ENCODE assay signal across 28 mouse cellular contexts in genomic region chr8:61921454-61922054, GRCm38 (mm10). TPM values are rescaled to one million over a fixed set of nuclear protein-coding genes. Genes with fewer than 3 reads are reported as not detected.
DNase-seq lines count a peak whose midpoint lies in the region; ATAC-seq and TF ChIP-seq lines count a peak whose summit lies in the region.
"Had no signal": no experiment of that assay in that cellular context is flagged by ENCODE, and none has a peak within 500 bp of the region (broad histone marks: within the 10 kb centered on the region; RNA-seq: fewer than 3 reads in every experiment).

No protein-coding gene starts in this region.

- intact Hi-C loops in left cerebral cortex, postnatal 4 days (cut with DNase I) = no loop called here

- H3K4me3 ChIP-seq in limb, embryonic 14.5 days (replicated peaks; ENCODE audit: low read length) = no peak overlapping the region
- no peak overlapping the region for H3K4me3 ChIP-seq in limb, embryonic 10.5 days
- H3K4me3 ChIP-seq in heart, embryonic 12.5 days = no peak overlapping the region
- no peak overlapping the region for H3K4me3 ChIP-seq in heart, postnatal 0 days (ENCODE audit: low read depth, low read length)
- no peak overlapping the region for H3K4me3 ChIP-seq in kidney, embryonic 14.5 days (ENCODE audit: low read length)
- H3K4me3 ChIP-seq: embryonic facial prominence, embryonic 13.5 days; forebrain, embryonic 13.5 days; hindbrain, embryonic 13.5 days; left cerebral cortex, adult 2 months; liver, embryonic 12.5 days; midbrain, embryonic 13.5 days; neural tube, embryonic 12.5 days had no signal

- H3K27me3 ChIP-seq in limb, embryonic 14.5 days (ENCODE audit: control insufficient read depth, insufficient read depth, low read length) = no peaks in the 10 kb centered on the region
- 0 out of 2 replicates have a peak, but pooled peaks cover 3% of the 10 kb centered on the region for H3K27me3 ChIP-seq in limb, embryonic 10.5 days (ENCODE audit: low read depth, poor library complexity, severe bottlenecking)
- H3K27me3 ChIP-seq in heart, embryonic 12.5 days (replicated peaks) = no peaks in the 10 kb centered on the region
- H3K27me3 ChIP-seq in heart, postnatal 0 days (ENCODE audit: control insufficient read depth, insufficient read depth, low read length) = no peaks in the 10 kb centered on the region
- H3K27me3 ChIP-seq in kidney, embryonic 14.5 days (ENCODE audit: control insufficient read depth, insufficient read depth, low read length) = no peaks in the 10 kb centered on the region
- H3K27me3 ChIP-seq: embryonic facial prominence, embryonic 13.5 days; forebrain, embryonic 13.5 days; hindbrain, embryonic 13.5 days; liver, embryonic 12.5 days; neural tube, embryonic 12.5 days had no signal

- no peak overlapping the region; the same call in 1 of the 2 replicates for H3K27ac ChIP-seq in limb, embryonic 14.5 days (replicated peaks; ENCODE audit: low read depth, low read length)
- H3K27ac ChIP-seq in limb, embryonic 10.5 days = no peak overlapping the region
- peak overlapping the region; percentile 77 for H3K27ac ChIP-seq in heart, embryonic 12.5 days (ENCODE audit: poor library complexity, severe bottlenecking)
- peak overlapping the region; percentile 95 for H3K27ac ChIP-seq in heart, postnatal 0 days (ENCODE audit: low read depth)
- no peak overlapping the region for H3K27ac ChIP-seq in kidney, embryonic 14.5 days (ENCODE audit: low read depth, low read length)
- H3K27ac ChIP-seq: embryonic facial prominence, embryonic 13.5 days; forebrain, embryonic 13.5 days; hindbrain, embryonic 13.5 days; kidney, postnatal 0 days; left cerebral cortex, adult 2 months; liver, embryonic 12.5 days; midbrain, embryonic 13.5 days; neural tube, embryonic 12.5 days had no signal

- no peak for TF ChIP-seq CTCF in heart, postnatal 0 days (IDR thresholded peaks at IDR 0.05; ENCODE audit: low read depth)

- TF ChIP-seq POLR2A in limb, embryonic 14.5 days (IDR thresholded peaks at IDR 0.05; ENCODE audit: borderline replicate concordance, extremely low read depth, insufficient read depth, insufficient read length) = no peak

- H3K9ac ChIP-seq in limb, embryonic 14.5 days (ENCODE audit: low read depth, low read length, severe bottlenecking) = no peak overlapping the region
- no peak overlapping the region for H3K9ac ChIP-seq in heart, embryonic 12.5 days
- no peak overlapping the region for H3K9ac ChIP-seq in heart, postnatal 0 days (replicated peaks; ENCODE audit: low read depth, low read length)
- no peak overlapping the region for H3K9ac ChIP-seq in kidney, embryonic 14.5 days (ENCODE audit: low read depth, low read length)
- H3K9ac ChIP-seq: embryonic facial prominence, embryonic 13.5 days; forebrain, embryonic 13.5 days; hindbrain, embryonic 13.5 days; liver, embryonic 12.5 days; midbrain, embryonic 13.5 days; neural tube, embryonic 12.5 days had no signal

- peak; percentile 88; the same call in 1 of the 2 replicates for TF ChIP-seq EP300 in heart, postnatal 0 days (IDR thresholded peaks at IDR 0.05; ENCODE audit: low read depth)

- no peaks in the 10 kb centered on the region for H3K4me1 ChIP-seq in limb, embryonic 14.5 days (ENCODE audit: control insufficient read depth, insufficient read depth, low read length)
- no peaks in the 10 kb centered on the region for H3K4me1 ChIP-seq in limb, embryonic 10.5 days
- peaks cover 43% of the 10 kb centered on the region for H3K4me1 ChIP-seq in heart, embryonic 12.5 days (replicated peaks)
- peaks cover 38% of the 10 kb centered on the region for H3K4me1 ChIP-seq in heart, postnatal 0 days (ENCODE audit: control insufficient read depth, insufficient read depth)
- no peaks in the 10 kb centered on the region for H3K4me1 ChIP-seq in kidney, embryonic 14.5 days (ENCODE audit: control insufficient read depth, insufficient read depth, low read length)
- H3K4me1 ChIP-seq: embryonic facial prominence, embryonic 13.5 days; forebrain, embryonic 13.5 days; hindbrain, embryonic 13.5 days; liver, embryonic 12.5 days; midbrain, embryonic 13.5 days; neural tube, embryonic 12.5 days had no signal

- no peaks in the 10 kb centered on the region for H3K36me3 ChIP-seq in limb, embryonic 14.5 days (ENCODE audit: control insufficient read depth, insufficient read depth, low read length)
- H3K36me3 ChIP-seq in limb, embryonic 10.5 days = no peaks in the 10 kb centered on the region
- H3K36me3 ChIP-seq in heart, embryonic 12.5 days = no peaks in the 10 kb centered on the region
- H3K36me3 ChIP-seq in heart, postnatal 0 days (replicated peaks; ENCODE audit: control insufficient read depth, insufficient read depth, low read length) = no peaks in the 10 kb centered on the region
- H3K36me3 ChIP-seq in kidney, embryonic 14.5 days (ENCODE audit: control insufficient read depth, insufficient read depth, low read length) = no peaks in the 10 kb centered on the region
- H3K36me3 ChIP-seq: embryonic facial prominence, embryonic 13.5 days; hindbrain, embryonic 13.5 days; liver, embryonic 12.5 days; midbrain, embryonic 13.5 days; neural tube, embryonic 12.5 days had no signal

- H3K9me3 ChIP-seq in limb, embryonic 14.5 days (ENCODE audit: control insufficient read depth, low read length) = no peaks in the 10 kb centered on the region
- no peaks in the 10 kb centered on the region for H3K9me3 ChIP-seq in limb, embryonic 10.5 days (replicated peaks)
- no peaks in the 10 kb centered on the region for H3K9me3 ChIP-seq in heart, embryonic 12.5 days (replicated peaks)
- H3K9me3 ChIP-seq in heart, postnatal 0 days (replicated peaks; ENCODE audit: control insufficient read depth, low read length) = no peaks in the 10 kb centered on the region
- no peaks in the 10 kb centered on the region for H3K9me3 ChIP-seq in kidney, embryonic 14.5 days (ENCODE audit: control insufficient read depth, low read length)
- H3K9me3 ChIP-seq: embryonic facial prominence, embryonic 13.5 days; forebrain, embryonic 13.5 days; hindbrain, embryonic 13.5 days; liver, embryonic 12.5 days; midbrain, embryonic 13.5 days; neural tube, embryonic 12.5 days had no signal

- no peak overlapping the region for H3K4me2 ChIP-seq in limb, embryonic 14.5 days (replicated peaks; ENCODE audit: low read depth, low read length, severe bottlenecking)
- peak overlapping the region; percentile 26 for H3K4me2 ChIP-seq in heart, embryonic 12.5 days
- peak overlapping the region; percentile 37 for H3K4me2 ChIP-seq in heart, postnatal 0 days (ENCODE audit: low read depth, low read length)
- no peak overlapping the region for H3K4me2 ChIP-seq in kidney, embryonic 14.5 days (replicated peaks; ENCODE audit: low read depth, low read length)
- H3K4me2 ChIP-seq: embryonic facial prominence, embryonic 13.5 days; forebrain, embryonic 13.5 days; hindbrain, embryonic 13.5 days; liver, embryonic 12.5 days; midbrain, embryonic 13.5 days; neural tube, embryonic 12.5 days had no signal

- ATAC-seq in limb, embryonic 14.5 days (ENCODE audit: low FRiP score, low read depth) = peak; percentile 31; the same call in 1 of the 2 replicates
- ATAC-seq in heart, embryonic 12.5 days (ENCODE audit: insufficient number of reproducible peaks, low FRiP score) = 0 out of 2 replicates have a peak, but pooled peaks have one; percentile 9
- ATAC-seq in heart, postnatal 0 days (ENCODE audit: insufficient read depth, low read depth) = peak; percentile 73
- no peak for ATAC-seq in kidney, embryonic 14.5 days (ENCODE audit: low FRiP score, low TSS enrichment)
- ATAC-seq: activated CD4-positive, CD25-positive, alpha-beta regulatory T cell, adult 4 months; forebrain, embryonic 13.5 days; liver, embryonic 12.5 days; midbrain, embryonic 13.5 days had no signal

- WGBS in limb, embryonic 14.5 days = 66% methylated on average over 10 of the region's 10 CpGs
- WGBS in limb, embryonic 10.5 days = 84% methylated on average over 10 of the region's 10 CpGs
- 35% methylated on average over 10 of the region's 10 CpGs for WGBS in heart, embryonic 12.5 days
- WGBS in heart, postnatal 0 days = 20% methylated on average over 10 of the region's 10 CpGs
- WGBS in kidney, embryonic 14.5 days = 84% methylated on average over 10 of the region's 10 CpGs

- peak; percentile 49 for DNase-seq in limb, embryonic 14.5 days (ENCODE audit: low spot score)
- DNase-seq in limb, embryonic 10.5 days (ENCODE audit: low spot score) = no peak
- DNase-seq in heart, postnatal 0 days (ENCODE audit: low spot score) = peak; percentile 72
- no peak for DNase-seq in spleen, postnatal 14 days (ENCODE audit: low spot score in 2 of 2)
- no peak for DNase-seq in left cerebral cortex, postnatal 4 days
- DNase-seq: adrenal gland, adult 8-10 months; cerebellum, adult 11-12 months; cerebellum, postnatal 25 days; kidney, adult 11 months; layer of hippocampus, adult 9-11 months; lung, adult 18-20 months; lung, postnatal 14 days; right cerebral cortex, postnatal 14 days; thymus, postnatal 25 days had no signal

RNA-seq across cellular contexts. Expression of gene Ddx60, which starts 6.3 kb away (rescaled TPM):
- 0.17 and 0.24 TPM in 2 replicates for polyA plus RNA-seq in limb, embryonic 14.5 days (2012; rRNA removed)
- 0.51 and 1.3 TPM in 2 replicates for polyA plus RNA-seq in limb, embryonic 14.5 days (2014; fragmentation: Nextera tagmentation; extraction: Ambion mirVana)
- polyA plus RNA-seq in limb, embryonic 10.5 days (2016; fragmentation: Nextera tagmentation; extraction: Ambion mirVana) = not detected in 2 replicates
- 2.0 and 2.6 TPM in 2 replicates for polyA plus RNA-seq in heart, embryonic 12.5 days (2016; fragmentation: Nextera tagmentation; extraction: Ambion mirVana)
- total RNA-seq in heart, postnatal 0 days (2014; rRNA removed; ENCODE audit: low replicate concordance) = 1.5 and 2.6 TPM in 2 replicates
- polyA plus RNA-seq in heart, postnatal 0 days (2015; fragmentation: Nextera tagmentation; extraction: Ambion mirVana) = 4.5 and 4.7 TPM in 2 replicates
- under 1 TPM; 0.72 to 0.81 TPM for total RNA-seq in left cerebral cortex, postnatal 4 days (2021)
- 0.39 and 0.64 TPM in 2 replicates for polyA plus RNA-seq in kidney, embryonic 14.5 days (2014; fragmentation: Nextera tagmentation; extraction: Ambion mirVana)
- total RNA-seq: MEL had no signal
- polyA plus RNA-seq: C2C12; limb, embryonic 11.5 days had no signal

RNA-seq across cellular contexts. Expression of gene Palld, which starts 19.1 kb away (rescaled TPM):
- 61.4 and 62.4 TPM in 2 replicates for polyA plus RNA-seq in limb, embryonic 14.5 days (2012; rRNA removed)
- 99.0 and 111 TPM in 2 replicates for polyA plus RNA-seq in limb, embryonic 14.5 days (2014; fragmentation: Nextera tagmentation; extraction: Ambion mirVana)
- polyA plus RNA-seq in limb, embryonic 10.5 days (2016; fragmentation: Nextera tagmentation; extraction: Ambion mirVana) = 37.9 and 71.1 TPM in 2 replicates
- polyA plus RNA-seq in heart, embryonic 12.5 days (2016; fragmentation: Nextera tagmentation; extraction: Ambion mirVana) = 208 and 231 TPM in 2 replicates
- 103 and 111 TPM in 2 replicates for total RNA-seq in heart, postnatal 0 days (2014; rRNA removed; ENCODE audit: low replicate concordance)
- polyA plus RNA-seq in heart, postnatal 0 days (2015; fragmentation: Nextera tagmentation; extraction: Ambion mirVana) = 121 and 127 TPM in 2 replicates
- total RNA-seq in left cerebral cortex, postnatal 4 days (2021) = 1 to 10 TPM; 7.3 to 9.5 TPM
- polyA plus RNA-seq in kidney, embryonic 14.5 days (2014; fragmentation: Nextera tagmentation; extraction: Ambion mirVana) = 41.6 and 53.1 TPM in 2 replicates

Comparison
In these comparisons a context has a peak if more than half of its experiments do, and no peak if none do; other contexts are left out.
1. DNase-seq: peak in limb, embryonic 14.5 days (single experiment) and heart, postnatal 0 days (single experiment); none in limb, embryonic 10.5 days (single experiment), spleen, postnatal 14 days (0 of 2) and left cerebral cortex, postnatal 4 days (single experiment).
2. H3K27ac ChIP-seq: peak in heart, embryonic 12.5 days (single experiment) and heart, postnatal 0 days (single experiment); none in limb, embryonic 14.5 days (single experiment), limb, embryonic 10.5 days (single experiment) and kidney, embryonic 14.5 days (single experiment).
3. H3K4me2 ChIP-seq: peak in heart, embryonic 12.5 days (single experiment) and heart, postnatal 0 days (single experiment); none in limb, embryonic 14.5 days (single experiment) and kidney, embryonic 14.5 days (single experiment).